Mouse (Mus musculus) kidney, postnatal 0 days (tissue): ENCODE measurements around the gene Nab1. TPM values are rescaled to one million over a fixed set of nuclear protein-coding genes. Genes with fewer than 3 reads are reported as not detected.

Experiments
- ATAC-seq: fragments of 200-750 bp; cut with Nextera tagmentation; replicated peaks from 2 replicates; pipeline ENCODE4 v1.8.0; 2017; ENCODE audit warnings: low read depth, moderate number of reproducible peaks, moderate TSS enrichment, moderate library complexity; ENCODE audit not compliant: low FRiP score
- DNase-seq: peaks from one replicate; pipeline ENCODE4 v3.0.0-alpha.2; 2016; ENCODE audit warnings: low spot score
- H3K27ac ChIP-seq: fragments of 300-500 bp; sonication (generic); 2 replicates; pipeline ENCODE4 v1.5.1; 2014; ENCODE audit warnings: mild to moderate bottlenecking
- H3K27me3 ChIP-seq: fragments of 300-500 bp; sonication (generic); 2 replicates; pipeline ENCODE4 v1.6.1; 2014; ENCODE audit warnings: low read length, mixed read lengths; ENCODE audit not compliant: insufficient read depth
- H3K36me3 ChIP-seq: fragments of 300-500 bp; sonication (generic); 2 replicates; pipeline ENCODE4 v1.6.1; 2014; ENCODE audit warnings: low read length, mixed read lengths; ENCODE audit not compliant: insufficient read depth
- H3K4me1 ChIP-seq: fragments of 300-500 bp; sonication (generic); replicated peaks from 2 replicates; pipeline ENCODE4 v1.6.1; 2014; ENCODE audit warnings: antibody characterized with exemption, low read length, mixed read lengths; ENCODE audit not compliant: insufficient read depth
- H3K4me2 ChIP-seq: fragments of 300-500 bp; sonication (generic); 2 replicates; pipeline ENCODE4 v1.6.1; 2014; ENCODE audit warnings: mild to moderate bottlenecking, low read length, moderate library complexity, mixed read lengths
- H3K4me3 ChIP-seq: fragments of 300-500 bp; sonication (generic); replicated peaks from 2 replicates; pipeline ENCODE4 v1.5.1; 2014; ENCODE audit warnings: low read depth, low read length
- H3K9ac ChIP-seq: fragments of 300-500 bp; sonication (generic); 2 replicates; pipeline ENCODE4 v1.6.1; 2014; ENCODE audit warnings: low read depth, low read length
- H3K9me3 ChIP-seq: fragments of 300-500 bp; sonication (generic); replicated peaks from 2 replicates; pipeline ENCODE4 v1.6.1; 2016; ENCODE audit warnings: low read length, inconsistent platforms, mixed read lengths
- CTCF ChIP-seq: IDR thresholded peaks from 2 replicates; pipeline ENCODE4 v1.5.1; 2016; ENCODE audit warnings: antibody characterized with exemption, low read depth, mild to moderate bottlenecking, moderate library complexity
- WGBS: fragments of 180-500 bp; shearing (Covaris S2); extraction: QIAGEN DNeasy Blood & Tissue Kit; methylation state at CpG from one replicate; pipeline ENCODE4 v1.1.7; 2014; 5-methylcytosine and 5-hydroxymethylcytosine counted together
- polyA plus RNA-seq: library from polyadenylated mRNA; unstranded; fragments of >200 nt; fragmentation: Nextera tagmentation; extraction: Ambion mirVana; gene quantifications from 2 replicates; pipeline ENCODE4 v1.2.1, GENCODE M21; 2015

The Nab1 gene
- polyA plus RNA-seq, 1 experiment from 2014 or later: 15.6 TPM

DNA sequence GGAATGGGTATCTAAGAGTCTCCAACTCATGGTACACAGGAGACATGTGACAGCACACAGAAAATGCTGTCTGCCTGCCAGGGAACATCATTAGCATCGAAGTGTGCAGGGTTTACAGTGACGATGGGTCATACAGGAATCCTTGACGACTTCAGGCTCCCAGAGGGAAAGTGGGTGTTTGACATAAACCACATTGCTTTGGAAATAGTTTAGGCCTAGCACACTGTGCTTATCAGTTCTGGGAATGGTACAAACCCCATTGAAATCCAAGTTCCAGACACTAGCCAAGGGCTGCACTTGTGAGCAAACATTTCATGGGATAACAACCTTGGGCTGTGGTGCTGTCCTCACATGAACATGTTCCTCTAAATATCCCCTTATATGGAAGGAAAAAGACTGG is 78.3 kb downstream of the Nab1 start:
- WGBS: 60% methylated on average over 3 of the region's 3 CpGs
- Histone ChIP-seq H3K36me3 (no peaks in the 10 kb centered on the region), H3K9me3 (no peaks in the 10 kb centered on the region), H3K4me1 (no peaks in the 10 kb centered on the region), H3K9ac (no peak overlapping the region), H3K27ac (no peak overlapping the region), H3K27me3 (no peaks in the 10 kb centered on the region), H3K4me3 (no peak overlapping the region), H3K4me2 (no peak overlapping the region)
- DNase-seq (no peak), ATAC-seq (no peak)
- TF ChIP-seq CTCF: no peak

DNA sequence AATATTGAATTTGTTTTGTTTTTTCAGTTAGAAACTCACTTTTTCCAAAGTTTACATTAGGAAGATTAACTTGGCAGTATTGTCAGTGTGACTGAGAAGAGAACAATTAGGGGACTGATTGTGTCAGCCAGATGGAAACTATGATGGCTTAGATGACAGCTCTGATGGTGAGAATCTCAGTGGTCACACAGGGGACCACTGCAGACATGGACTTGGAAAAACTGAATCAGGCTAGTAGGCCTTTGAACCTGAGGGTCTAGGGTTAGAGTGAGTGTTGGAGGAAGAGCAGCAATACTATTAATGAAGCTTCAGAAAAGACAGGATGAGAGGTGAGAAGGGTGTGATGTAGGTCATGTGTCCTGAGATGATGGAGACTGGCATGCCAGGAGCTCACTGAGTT is 78.9 kb downstream of the Nab1 start:
- no peak for ATAC-seq
- H3K9me3 ChIP-seq: no peaks in the 10 kb centered on the region
- TF ChIP-seq CTCF: no peak

DNA sequence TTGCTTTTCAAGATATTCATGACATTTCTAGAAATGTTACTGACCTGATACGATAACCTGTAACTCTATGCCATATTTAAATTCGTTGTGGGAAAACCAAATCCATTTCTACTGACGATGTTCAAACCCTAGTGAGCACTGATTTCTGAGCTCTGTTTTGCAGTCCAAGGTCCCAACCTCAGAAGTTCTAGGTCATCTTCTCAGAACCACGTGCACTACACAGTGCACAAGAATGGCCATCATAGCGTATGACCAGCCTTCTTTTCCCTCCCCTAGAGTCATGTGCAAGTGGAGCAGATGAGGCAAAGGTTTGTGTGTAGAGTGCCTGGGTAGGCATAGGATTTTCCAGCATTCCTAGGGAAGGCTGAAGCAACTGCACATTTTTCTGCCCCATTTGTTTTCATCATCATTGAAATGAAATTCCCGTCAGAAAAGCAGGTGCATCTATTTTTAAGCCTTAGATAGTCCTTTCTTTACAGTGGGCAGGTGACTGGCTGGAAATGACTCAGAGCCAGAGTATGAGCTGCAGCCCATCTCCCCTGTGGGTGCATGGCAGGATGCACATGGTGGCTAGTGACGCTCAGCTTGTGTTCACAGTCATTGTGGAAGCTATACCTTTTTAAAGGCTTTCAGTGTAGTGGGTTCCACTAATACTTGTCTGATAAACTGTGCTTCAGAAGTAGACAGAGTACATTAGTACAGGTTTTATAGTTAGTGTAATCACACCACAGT is 81.2 kb downstream of the Nab1 start:
- Histone ChIP-seq H3K27me3 (no peaks in the 10 kb centered on the region), H3K9me3 (no peaks in the 10 kb centered on the region), H3K4me1 (no peaks in the 10 kb centered on the region), H3K9ac (no peak overlapping the region), H3K4me3 (no peak overlapping the region), H3K4me2 (no peak overlapping the region), H3K36me3 (no peaks in the 10 kb centered on the region), H3K27ac (no peak overlapping the region)
- TF ChIP-seq CTCF: no peak
- no peak for ATAC-seq
- DNase-seq: no peak
- 90% methylated on average over 7 of the region's 7 CpGs for WGBS

More for the DNA sequence above, 78.9 kb downstream of the Nab1 start:
- Histone ChIP-seq H3K4me1 (no peaks in the 10 kb centered on the region), H3K4me2 (no peak overlapping the region), H3K9ac (no peak overlapping the region), H3K27ac (no peak overlapping the region), H3K36me3 (no peaks in the 10 kb centered on the region), H3K27me3 (no peaks in the 10 kb centered on the region), H3K4me3 (no peak overlapping the region)
- no peak for DNase-seq

Other genes with a start within 250 kb of the Nab1 start
- 5.8 and 6.2 TPM in 2 replicates for gene Nemp2, start 130.0 kb upstream of the Nab1 start, polyA plus RNA-seq
- gene Mfsd6, start 226.8 kb upstream of the Nab1 start, polyA plus RNA-seq: 3.0 and 3.2 TPM in 2 replicates